ENCODE assay signal across 23 mouse cellular contexts in the genomic region with DNA sequence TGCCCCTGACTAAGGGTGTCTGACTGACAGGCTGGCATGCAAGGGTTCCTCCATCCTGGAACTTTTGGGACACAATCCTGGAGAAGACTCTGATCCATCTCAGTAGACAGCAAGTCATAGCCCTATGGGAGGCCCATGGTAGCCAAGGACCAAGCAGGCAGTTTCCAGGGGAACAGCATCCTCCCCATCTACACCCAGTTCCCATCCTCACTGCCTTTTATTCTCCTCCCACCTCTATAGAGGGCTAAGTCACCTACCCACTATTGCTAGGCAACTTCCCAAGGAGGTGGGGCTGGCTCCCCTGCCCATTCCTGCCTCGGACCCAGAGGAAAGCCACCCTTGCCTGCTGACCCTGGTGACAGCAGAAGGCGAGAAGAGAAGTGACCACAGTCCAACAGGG.
"Had no signal": no experiment of that assay in that cellular context is flagged by ENCODE, and none has a peak within 500 bp of the region (broad histone marks: within the 10 kb centered on the region; RNA-seq: fewer than 3 reads in every experiment).

No protein-coding gene starts in this region.

- H3K36me3 ChIP-seq: liver, embryonic 12.5 days; liver, embryonic 15.5 days; lung, embryonic 15.5 days; midbrain, embryonic 15.5 days; neural tube, embryonic 12.5 days; neural tube, embryonic 15.5 days; stomach, embryonic 15.5 days had no signal

- H3K4me1 ChIP-seq: midbrain, embryonic 15.5 days had no signal

- H3K4me2 ChIP-seq: kidney, embryonic 15.5 days; liver, embryonic 12.5 days; liver, embryonic 15.5 days; lung, embryonic 15.5 days; midbrain, embryonic 11.5 days; midbrain, embryonic 15.5 days; neural tube, embryonic 12.5 days; neural tube, embryonic 15.5 days had no signal

- ATAC-seq: intestine, postnatal 0 days; liver, embryonic 12.5 days; midbrain, embryonic 15.5 days had no signal

- H3K27me3 ChIP-seq: kidney, embryonic 15.5 days; lung, embryonic 15.5 days; midbrain, embryonic 15.5 days; neural tube, embryonic 12.5 days; neural tube, embryonic 15.5 days; stomach, embryonic 15.5 days had no signal

- H3K27ac ChIP-seq: kidney, embryonic 15.5 days; liver, embryonic 12.5 days; liver, embryonic 15.5 days; lung, embryonic 15.5 days; midbrain, embryonic 15.5 days; neural tube, embryonic 12.5 days; neural tube, embryonic 15.5 days; stomach, embryonic 15.5 days had no signal

- DNase-seq: kidney, adult 2 months; kidney, postnatal 10 days; kidney, postnatal 4 days; left cerebral cortex, postnatal 4 days; liver; lung, postnatal 14 days; lung, postnatal 4 days; right cerebral cortex, adult 18-20 months; right cerebral cortex, postnatal 14 days; right cerebral cortex, postnatal 4 days; thymus, adult 18-20 months; thymus, postnatal 14 days; thymus, postnatal 4 days had no signal

- H3K9me3 ChIP-seq: kidney, embryonic 15.5 days; liver, embryonic 12.5 days; liver, embryonic 15.5 days; lung, embryonic 15.5 days; midbrain, embryonic 15.5 days; neural tube, embryonic 12.5 days; neural tube, embryonic 15.5 days; stomach, embryonic 15.5 days had no signal

- H3K9ac ChIP-seq: kidney, embryonic 15.5 days; liver, embryonic 12.5 days; liver, embryonic 15.5 days; lung, embryonic 15.5 days; midbrain, embryonic 15.5 days; neural tube, embryonic 12.5 days; neural tube, embryonic 15.5 days; stomach, embryonic 15.5 days had no signal

- H3K4me3 ChIP-seq: kidney, embryonic 15.5 days; liver, embryonic 12.5 days; liver, embryonic 15.5 days; lung, embryonic 15.5 days; midbrain, embryonic 15.5 days; neural tube, embryonic 12.5 days; neural tube, embryonic 15.5 days; stomach, embryonic 15.5 days had no signal
